Mouse (Mus musculus) inflammation-experienced regulatory T-cells, adult 6 months (primary cell): Measurements from ENCODE around the gene Trem2. TPM values are rescaled to one million over a fixed set of nuclear protein-coding genes. Genes with fewer than 3 reads are reported as not detected.
"Not testable (repeated sequence)": the region's sequence is repeated elsewhere in the genome, so short reads cannot be mapped to it uniquely, and the experiment has no call there.

Experiments
- ATAC-seq: one replicate; pipeline ENCODE4 v1.8.0; 2017
- polyA plus RNA-seq, 3 experiments: library from polyadenylated mRNA; unstranded; fragments of 100-300 nt; shearing (Covaris generic); gene quantifications; one replicate each; pipeline ENCODE4 v1.2.1; 2017

Gene Trem2
- polyA plus RNA-seq, 3 experiments from 2014 or later: not detected

- ATAC-seq: not testable (repeated sequence)
Observed at GRCm38 (mm10) chr17:48352976-48353375, 6.8 kb downstream of the Trem2 start.

- ATAC-seq: no peak
Observed at GRCm38 (mm10) chr17:48355822-48356221, 9.6 kb downstream of the Trem2 start.

GRCm38 (mm10) chr17:48357892-48358291, 11.7 kb downstream of the Trem2 start:
- no peak for ATAC-seq

DNA sequence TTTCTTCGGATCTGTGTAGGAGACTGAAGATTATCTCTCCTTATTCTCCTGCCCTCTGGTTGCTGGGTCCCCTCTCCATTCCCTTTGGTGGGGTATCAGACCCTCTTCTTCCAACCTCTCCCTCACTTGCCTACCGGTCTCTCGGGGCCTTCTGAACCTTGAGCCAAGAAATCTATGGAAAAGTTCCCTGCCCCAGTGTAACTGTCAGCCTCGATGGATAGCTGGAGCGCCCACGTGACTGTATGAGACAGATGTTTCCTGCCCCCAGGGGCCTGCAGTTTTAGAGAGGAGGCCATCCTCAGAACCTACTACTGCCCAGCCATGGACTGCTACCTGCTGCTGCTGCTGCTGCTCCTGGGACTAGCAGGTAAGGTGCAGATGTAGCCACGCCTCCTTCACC, 13.4 kb downstream of the Trem2 start, which contains the start of gene Treml1:
Gene Treml1 (plus strand): TSS at position 301 of the 400 bp plus-strand sequence.
- ATAC-seq: no peak

GRCm38 (mm10) chr17:48360462-48360861, 14.3 kb downstream of the Trem2 start:
- ATAC-seq: no peak

DNA sequence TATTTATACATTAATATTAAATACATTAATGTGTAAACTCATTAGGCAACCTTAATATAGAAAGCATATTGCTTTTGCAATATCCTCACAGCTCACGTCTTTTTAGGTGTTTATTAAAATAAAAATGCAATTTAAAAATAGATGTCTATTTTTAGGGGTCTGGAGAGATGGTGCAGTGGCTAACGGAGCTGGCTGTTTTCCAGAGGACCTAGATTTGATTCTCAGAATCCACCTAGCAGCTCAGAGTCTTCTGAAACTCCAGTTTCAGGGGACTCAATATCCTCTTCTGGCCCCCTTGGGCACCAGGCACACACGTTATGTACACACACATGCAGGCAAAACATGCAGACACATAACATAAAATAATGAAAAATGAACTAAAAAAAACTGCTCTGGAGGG, 16.1 kb downstream of the Trem2 start:
- no peak for ATAC-seq

- ATAC-seq: no peak
Observed at GRCm38 (mm10) chr17:48362966-48363365, 16.8 kb downstream of the Trem2 start.

- no peak for ATAC-seq
Observed at GRCm38 (mm10) chr17:48363421-48363965, 17.3 kb downstream of the Trem2 start.

GRCm38 (mm10) chr17:48365511-48366155, 19.4 kb downstream of the Trem2 start:
- ATAC-seq: no peak

DNA sequence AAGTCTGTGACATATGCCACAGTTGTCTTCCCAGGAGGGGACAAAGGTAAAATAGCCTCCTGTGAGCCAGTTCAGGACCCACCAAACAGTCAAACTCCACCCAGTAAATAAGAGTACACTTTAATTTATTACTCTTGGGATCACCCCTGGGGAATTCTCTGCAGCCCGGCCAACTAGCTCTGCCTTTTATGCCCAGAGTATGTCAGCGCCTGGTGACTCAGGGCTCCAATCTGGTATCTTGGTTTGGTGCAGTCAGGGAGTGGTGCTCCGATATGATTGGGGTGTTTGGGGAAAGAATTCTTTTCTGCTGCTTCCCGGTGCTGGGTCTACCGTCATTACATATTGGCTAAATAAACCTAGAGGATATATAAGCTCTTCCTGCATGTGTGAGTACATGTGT, 20.6 kb downstream of the Trem2 start:
- ATAC-seq: no peak

GRCm38 (mm10) chr17:48371621-48372020, 25.4 kb downstream of the Trem2 start:
- ATAC-seq: no peak

- no peak for ATAC-seq
Observed at GRCm38 (mm10) chr17:48372987-48373386, 26.8 kb downstream of the Trem2 start.

- ATAC-seq: no peak
Observed at GRCm38 (mm10) chr17:48376102-48376501, 29.9 kb downstream of the Trem2 start.

- ATAC-seq: no peak
Observed at GRCm38 (mm10) chr17:48379050-48379449, 32.8 kb downstream of the Trem2 start.

GRCm38 (mm10) chr17:48385786-48386461, 39.7 kb downstream of the Trem2 start:
- no peak for ATAC-seq

DNA sequence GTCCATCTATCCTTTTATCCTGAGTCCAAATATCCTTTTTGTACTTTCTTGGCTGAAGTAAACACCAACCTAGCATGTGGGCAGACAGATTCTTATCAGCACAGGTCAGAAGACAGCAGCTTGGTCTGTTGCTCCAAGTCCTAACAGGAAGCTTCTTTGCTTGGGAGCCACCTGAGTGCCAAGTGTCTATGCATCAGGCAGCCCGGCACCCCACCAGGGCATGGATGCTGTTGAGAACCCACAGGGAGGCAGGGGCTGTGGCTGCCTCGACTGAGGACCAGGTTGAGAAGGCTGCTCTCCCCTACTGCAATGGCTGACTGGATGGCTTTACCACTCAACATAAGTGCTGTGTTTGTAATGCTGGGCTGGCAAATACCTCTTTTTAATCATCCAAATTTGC, 42.5 kb downstream of the Trem2 start:
- ATAC-seq: no peak

DNA sequence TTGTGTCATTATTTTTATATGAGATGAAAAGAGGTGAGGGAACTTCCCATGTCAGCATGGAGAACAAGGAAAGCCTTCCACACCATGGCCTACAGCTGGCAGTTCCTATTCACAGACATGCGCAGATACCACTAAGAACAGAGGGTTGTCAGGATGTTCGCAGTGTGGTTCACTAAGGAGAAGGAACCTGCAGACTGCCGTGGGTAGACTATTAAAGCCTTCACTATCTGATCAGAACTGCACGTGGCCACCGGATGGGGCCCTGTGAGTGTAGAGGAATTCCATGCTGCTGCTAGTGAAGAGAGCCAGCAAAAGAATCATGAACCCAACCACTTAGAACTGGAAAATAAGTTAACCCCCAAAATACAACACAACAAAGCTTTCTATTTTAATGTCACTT, 43.2 kb downstream of the Trem2 start:
- no peak for ATAC-seq

GRCm38 (mm10) chr17:48391446-48391845, 45.2 kb downstream of the Trem2 start:
- ATAC-seq: no peak

GRCm38 (mm10) chr17:48392616-48393015, 46.4 kb downstream of the Trem2 start:
- ATAC-seq: no peak

DNA sequence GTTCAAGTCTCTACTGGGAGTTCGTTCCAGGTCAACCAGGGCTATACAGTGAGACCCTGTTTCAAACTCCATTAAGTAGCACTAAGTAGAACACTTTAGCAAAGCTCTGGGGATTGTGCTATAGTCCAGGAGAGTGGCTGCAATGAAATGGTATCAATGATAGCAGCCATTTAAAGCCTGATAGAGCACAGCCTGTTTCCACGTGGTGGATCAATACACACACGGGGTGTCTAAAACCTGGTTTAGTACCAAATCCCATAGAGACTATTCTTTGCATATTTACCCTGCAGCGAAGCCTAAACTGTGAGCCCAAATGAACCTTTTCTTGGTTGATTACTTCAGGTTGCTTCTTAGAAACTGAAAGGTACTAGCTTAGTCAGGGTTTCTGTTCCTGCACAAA, 55.5 kb downstream of the Trem2 start:
- no peak for ATAC-seq

DNA sequence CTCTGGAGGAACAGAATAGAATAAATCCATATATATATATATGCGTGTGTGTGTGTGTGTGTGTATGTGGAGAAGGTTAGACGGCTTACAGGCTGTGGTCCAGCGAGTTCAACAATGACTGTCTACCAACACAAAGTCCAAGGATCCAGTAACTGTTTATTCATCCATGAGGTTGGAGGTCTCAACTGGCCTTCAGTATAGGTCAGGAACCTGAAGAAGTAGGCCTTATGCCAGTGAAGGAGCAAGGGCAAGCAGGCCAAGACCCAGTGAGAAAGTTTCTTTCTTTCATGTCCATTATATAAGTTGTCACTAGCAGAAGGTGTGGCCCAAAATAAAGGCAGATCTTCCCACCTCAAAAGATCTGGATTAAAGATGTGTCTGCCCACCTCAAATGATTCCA, 56.5 kb downstream of the Trem2 start:
- no peak for ATAC-seq
